Mouse (Mus musculus) megakaryocyte, embryonic 14.5 days (primary cell): ENCODE measurements around the gene Olfr524. TPM values are rescaled to one million over a fixed set of nuclear protein-coding genes. Genes with fewer than 3 reads are reported as not detected.

ENCODE experiments used
- H3K27me3 ChIP-seq: replicated peaks from 2 replicates; pipeline ENCODE3; 2012; ENCODE audit warnings: inconsistent platforms
- H3K36me3 ChIP-seq: replicated peaks from 2 replicates; pipeline ENCODE3; 2012; ENCODE audit warnings: low read length, inconsistent platforms, mixed read lengths
- H3K4me1 ChIP-seq: 2 replicates; pipeline ENCODE4 v1.6.1; 2012; ENCODE audit warnings: inconsistent platforms
- H3K4me3 ChIP-seq: replicated peaks from 2 replicates; pipeline ENCODE3; 2012; ENCODE audit warnings: moderate library complexity, mild to moderate bottlenecking, inconsistent platforms
- H3K9me3 ChIP-seq: 2 replicates; pipeline ENCODE4 v1.6.1; 2012; ENCODE audit warnings: inconsistent platforms
- FLI1 ChIP-seq: IDR thresholded peaks from 2 replicates; pipeline ENCODE4 v1.6.1; 2012; ENCODE audit warnings: low read length, inconsistent platforms, mixed read lengths
- GATA1 ChIP-seq: IDR thresholded peaks from 3 replicates; pipeline ENCODE4 v1.6.1; 2012; ENCODE audit warnings: mixed read lengths, low read length, inconsistent platforms, borderline replicate concordance
- polyA plus RNA-seq: library from polyadenylated mRNA; stranded (reverse); fragments of >175 nt; gene quantifications from 2 replicates; pipeline ENCODE4 v1.2.3, GENCODE M21; 2012; ENCODE audit warnings: low replicate concordance; ENCODE audit not compliant: insufficient read depth

Olfr524 gene
- polyA plus RNA-seq, result not detected in 2 replicates

- no peak within 1 kb of the TSS for H3K4me3 ChIP-seq
- H3K9me3 ChIP-seq, result no peaks in the 10 kb centered on the region
- peaks cover 39% of the 10 kb centered on the region for H3K27me3 ChIP-seq
- H3K36me3 ChIP-seq, result no peaks in the 10 kb centered on the region
- H3K4me1 ChIP-seq, result peaks cover 27% of the 10 kb centered on the region
- TF ChIP-seq GATA1, result no peak
- TF ChIP-seq FLI1, result no peak
These were observed at the start of gene Olfr524 for GRCm38 (mm10) chr7:140205864-140206263. Gene Olfr524, minus strand, starts transcription at chr7:140205964.

- H3K4me1 ChIP-seq, result no peaks in the 10 kb centered on the region
- H3K4me3 ChIP-seq, result no peak overlapping the region
- no peaks in the 10 kb centered on the region for H3K9me3 ChIP-seq
- no peak for TF ChIP-seq GATA1
- no peak for TF ChIP-seq FLI1
- no peaks in the 10 kb centered on the region for H3K36me3 ChIP-seq
- no peaks in the 10 kb centered on the region for H3K27me3 ChIP-seq
These were observed 48.1 kb upstream of the Olfr524 start for GRCm38 (mm10) chr7:140253780-140254299.

GRCm38 (mm10) chr7:140247216-140247615 lies 41.5 kb upstream of the Olfr524 start, which contains the start of gene 5830411N06Rik:
Gene 5830411N06Rik, plus strand, starts transcription at chr7:140247284.
- Histone ChIP-seq H3K4me1 (no peaks in the 10 kb centered on the region), H3K36me3 (no peaks in the 10 kb centered on the region), H3K4me3 (no peak within 1 kb of the TSS), H3K9me3 (no peaks in the 10 kb centered on the region), H3K27me3 (peaks cover 2% of the 10 kb centered on the region)
- TF ChIP-seq FLI1 (no peak), GATA1 (no peak)

- Histone ChIP-seq H3K4me3 (no peak overlapping the region), H3K27me3 (peaks cover 2% of the 10 kb centered on the region), H3K36me3 (no peaks in the 10 kb centered on the region), H3K4me1 (no peaks in the 10 kb centered on the region), H3K9me3 (peaks cover 13% of the 10 kb centered on the region)
- TF ChIP-seq GATA1, result no peak
- TF ChIP-seq FLI1, result no peak
These were observed 27.9 kb upstream of the Olfr524 start for GRCm38 (mm10) chr7:140233696-140234095.

- Histone ChIP-seq H3K4me3 (no peak overlapping the region), H3K9me3 (peaks cover 24% of the 10 kb centered on the region), H3K36me3 (no peaks in the 10 kb centered on the region), H3K4me1 (no peaks in the 10 kb centered on the region), H3K27me3 (peaks cover 2% of the 10 kb centered on the region)
- TF ChIP-seq GATA1, result no peak
- no peak for TF ChIP-seq FLI1
These were observed 25.3 kb upstream of the Olfr524 start for GRCm38 (mm10) chr7:140231026-140231425.

- peaks cover 4% of the 10 kb centered on the region for H3K27me3 ChIP-seq
- H3K9me3 ChIP-seq, result peaks cover 19% of the 10 kb centered on the region
- H3K4me1 ChIP-seq, result no peaks in the 10 kb centered on the region; the same call in 1 of the 2 replicates
- no peak overlapping the region for H3K4me3 ChIP-seq
- H3K36me3 ChIP-seq, result no peaks in the 10 kb centered on the region
- no peak for TF ChIP-seq GATA1
- no peak for TF ChIP-seq FLI1
These were observed 22.7 kb upstream of the Olfr524 start for GRCm38 (mm10) chr7:140228476-140228875.

GRCm38 (mm10) chr7:140224209-140224608 lies 18.4 kb upstream of the Olfr524 start:
- H3K4me3 ChIP-seq, result peak overlapping the region; percentile 1
- no peaks in the 10 kb centered on the region; the same call in 1 of the 2 replicates for H3K4me1 ChIP-seq
- TF ChIP-seq GATA1, result no peak
- no peak for TF ChIP-seq FLI1

GRCm38 (mm10) chr7:140220375-140220774 lies 14.6 kb upstream of the Olfr524 start:
- Histone ChIP-seq H3K4me1 (no peaks in the 10 kb centered on the region; the same call in 1 of the 2 replicates), H3K9me3 (no peaks in the 10 kb centered on the region), H3K36me3 (no peaks in the 10 kb centered on the region), H3K4me3 (no peak overlapping the region), H3K27me3 (peaks cover 15% of the 10 kb centered on the region)
- TF ChIP-seq FLI1 (no peak), GATA1 (no peak)

More at GRCm38 (mm10) chr7:140224209-140224608, 18.4 kb upstream of the Olfr524 start:
- no peaks in the 10 kb centered on the region for H3K36me3 ChIP-seq
- peaks cover 13% of the 10 kb centered on the region for H3K9me3 ChIP-seq
- H3K27me3 ChIP-seq, result peaks cover 12% of the 10 kb centered on the region

GRCm38 (mm10) chr7:140219268-140219667 lies 13.5 kb upstream of the Olfr524 start:
- Histone ChIP-seq H3K27me3 (peaks cover 10% of the 10 kb centered on the region), H3K4me3 (no peak overlapping the region), H3K36me3 (no peaks in the 10 kb centered on the region), H3K9me3 (no peaks in the 10 kb centered on the region), H3K4me1 (no peaks in the 10 kb centered on the region)
- no peak for TF ChIP-seq FLI1

- no peak for TF ChIP-seq FLI1
- Histone ChIP-seq H3K4me1 (no peaks in the 10 kb centered on the region), H3K27me3 (peaks cover 10% of the 10 kb centered on the region)
These were observed 12.2 kb upstream of the Olfr524 start, which contains the start of gene Cd163l1 for GRCm38 (mm10) chr7:140217967-140218366. Gene Cd163l1, plus strand, starts transcription at chr7:140218267.

More at GRCm38 (mm10) chr7:140217967-140218366, 12.2 kb upstream of the Olfr524 start, which contains the start of gene Cd163l1:
- no peak within 1 kb of the TSS for H3K4me3 ChIP-seq
- no peaks in the 10 kb centered on the region for H3K9me3 ChIP-seq
- no peaks in the 10 kb centered on the region for H3K36me3 ChIP-seq
